Mouse (Mus musculus) G1E (cell line): ENCODE measurements around the gene Pdzd2.

ENCODE experiments used
- CTCF ChIP-seq: IDR thresholded peaks from 2 replicates; pipeline ENCODE4 v1.5.1; 2012; ENCODE audit warnings: low read depth, low read length, inconsistent platforms, mixed read lengths
- GATA1 ChIP-seq: IDR thresholded peaks from 2 replicates; pipeline ENCODE4 v1.6.1; 2012; ENCODE audit warnings: borderline replicate concordance, low read length, inconsistent platforms, mixed read lengths
- GATA2 ChIP-seq: IDR thresholded peaks from 2 replicates; pipeline ENCODE4 v1.6.1; 2012; ENCODE audit warnings: low read depth, low read length, inconsistent platforms, borderline replicate concordance
- POLR2AphosphoS5 ChIP-seq: IDR thresholded peaks from 2 replicates; pipeline ENCODE4 v1.6.1; 2012; ENCODE audit warnings: low read depth, low read length, inconsistent platforms; ENCODE audit not compliant: insufficient replicate concordance
- TAL1 ChIP-seq: conservative IDR thresholded peaks from 2 replicates; pipeline ENCODE4 v1.6.1; 2012; ENCODE audit warnings: low read depth, low read length, inconsistent platforms, mixed read lengths

- TF ChIP-seq CTCF (no peak), TAL1 (no peak), POLR2AphosphoS5 (no peak), GATA1 (no peak), GATA2 (no peak)
These were observed 271.1 kb downstream of the Pdzd2 start for GRCm38 (mm10) chr15:12468625-12469024.
